Mouse (Mus musculus) E14TG2a.4 (cell line): ENCODE data around the gene Fabp2.

Experiments used
- H3K27me3 ChIP-seq: 2 replicates; pipeline ENCODE4 v1.6.1; 2014; ENCODE audit warnings: low read length, control low read depth; ENCODE audit not compliant: insufficient read depth
- H3K36me3 ChIP-seq: 2 replicates; pipeline ENCODE4 v1.6.1; 2014; ENCODE audit warnings: low read length, control low read depth; ENCODE audit not compliant: insufficient read depth
- H3K4me1 ChIP-seq: replicated peaks from 2 replicates; pipeline ENCODE4 v1.6.1; 2014; ENCODE audit warnings: low read depth, low read length, control low read depth
- H3K4me3 ChIP-seq: replicated peaks from 2 replicates; pipeline ENCODE4 v1.5.1; 2014; ENCODE audit warnings: mild to moderate bottlenecking, low read length
- H3K9me3 ChIP-seq: 2 replicates; pipeline ENCODE4 v1.6.1; 2014; ENCODE audit warnings: low read length, control low read depth
- CTCF ChIP-seq: conservative IDR thresholded peaks from 2 replicates; pipeline ENCODE4 v1.5.1; 2014; ENCODE audit warnings: low read length
- NANOG ChIP-seq: IDR thresholded peaks from 2 replicates; pipeline ENCODE4 v1.6.1; 2014; ENCODE audit warnings: borderline replicate concordance, low read length, mixed read lengths
- POU5F1 ChIP-seq: IDR thresholded peaks from 2 replicates; pipeline ENCODE4 v1.6.1; 2014; ENCODE audit warnings: low read length, borderline replicate concordance

Gene Fabp2

GRCm38 (mm10) chr3:122877543-122877942 is 17.3 kb upstream of the Fabp2 start:
- Histone ChIP-seq H3K9me3 (no peaks in the 10 kb centered on the region), H3K36me3 (no peaks in the 10 kb centered on the region), H3K4me3 (no peak overlapping the region), H3K4me1 (0 out of 2 replicates have a peak, but pooled peaks cover 3% of the 10 kb centered on the region), H3K27me3 (no peaks in the 10 kb centered on the region)
- TF ChIP-seq POU5F1, result no peak
- TF ChIP-seq CTCF, result no peak
- TF ChIP-seq NANOG, result no peak

- no peaks in the 10 kb centered on the region for H3K36me3 ChIP-seq
- no peaks in the 10 kb centered on the region for H3K9me3 ChIP-seq
- H3K4me3 ChIP-seq, result no peak overlapping the region
- 0 out of 2 replicates have a peak, but pooled peaks cover 3% of the 10 kb centered on the region for H3K4me1 ChIP-seq
- no peaks in the 10 kb centered on the region for H3K27me3 ChIP-seq
- no peak for TF ChIP-seq POU5F1
- peak; percentile 10; the same call in 1 of the 2 replicates for TF ChIP-seq CTCF
Measured at GRCm38 (mm10) chr3:122878705-122879315, 16.1 kb upstream of the Fabp2 start.

DNA sequence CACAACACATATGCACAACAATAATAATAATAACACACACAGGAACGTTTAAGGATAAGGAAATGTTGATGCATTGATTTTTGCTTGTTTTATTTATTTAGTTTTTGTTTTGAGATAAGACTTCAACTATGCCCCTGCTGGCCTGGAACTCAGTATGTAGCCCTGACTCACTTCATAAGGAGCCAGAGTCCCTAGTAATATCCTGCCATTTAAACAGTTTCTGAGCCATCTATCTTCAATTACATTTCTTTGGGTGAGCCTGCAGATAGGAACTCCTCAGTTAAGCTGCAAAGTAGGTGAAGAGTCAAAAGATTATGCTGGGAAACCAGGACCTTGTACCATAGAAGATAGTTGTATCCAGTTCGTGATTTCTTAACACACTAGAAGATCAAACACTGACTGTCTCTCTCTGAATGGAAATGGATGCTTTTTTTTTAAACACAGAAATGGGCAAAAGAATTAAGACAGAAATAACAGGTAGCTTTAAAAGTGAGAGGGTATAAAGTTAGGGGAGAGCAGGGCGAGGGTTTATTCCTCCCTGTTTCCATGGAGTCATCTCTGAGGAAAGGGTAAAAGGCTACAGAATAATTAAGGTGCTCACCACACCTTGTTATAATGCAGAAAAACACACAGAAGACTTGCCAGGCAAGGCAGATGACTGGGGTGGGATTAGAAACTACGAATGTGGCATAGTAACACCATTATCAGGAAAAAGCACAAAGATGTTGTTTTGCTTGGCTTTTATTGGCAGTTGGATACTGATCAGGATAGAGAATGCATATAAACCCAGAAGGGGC is 7.2 kb upstream of the Fabp2 start:
- H3K4me3 ChIP-seq, result no peak overlapping the region
- H3K36me3 ChIP-seq, result no peaks in the 10 kb centered on the region
- no peak for TF ChIP-seq NANOG
- no peak for TF ChIP-seq CTCF
- no peak for TF ChIP-seq POU5F1
- no peaks in the 10 kb centered on the region for H3K9me3 ChIP-seq
- no peaks in the 10 kb centered on the region for H3K27me3 ChIP-seq
- no peaks in the 10 kb centered on the region for H3K4me1 ChIP-seq

DNA sequence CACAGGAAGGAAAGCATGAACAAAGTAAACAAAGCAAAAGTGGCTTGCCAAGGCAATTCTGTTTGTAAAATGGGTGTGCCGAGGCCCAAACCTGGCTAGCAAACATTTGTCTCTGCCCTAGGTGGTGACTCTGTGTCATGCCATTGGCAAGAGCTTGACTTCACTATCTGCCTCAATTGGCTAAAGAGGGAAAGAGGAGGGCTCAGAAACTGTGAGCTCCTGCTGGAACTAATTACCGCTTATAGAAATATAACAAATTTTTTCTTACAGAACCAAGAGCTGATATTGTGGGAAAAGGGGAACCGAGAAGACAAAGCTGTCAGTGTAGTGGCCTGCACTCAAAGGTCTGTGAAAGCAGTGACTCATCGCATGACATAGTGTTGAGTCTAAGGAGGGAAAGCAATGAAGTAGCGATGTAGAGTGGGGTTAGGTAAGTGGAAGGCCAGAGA is 6.5 kb upstream of the Fabp2 start:
- H3K36me3 ChIP-seq, result no peaks in the 10 kb centered on the region
- H3K4me3 ChIP-seq, result no peak overlapping the region
- no peaks in the 10 kb centered on the region for H3K27me3 ChIP-seq
- H3K9me3 ChIP-seq, result no peaks in the 10 kb centered on the region
- TF ChIP-seq NANOG, result no peak
- H3K4me1 ChIP-seq, result no peaks in the 10 kb centered on the region

DNA sequence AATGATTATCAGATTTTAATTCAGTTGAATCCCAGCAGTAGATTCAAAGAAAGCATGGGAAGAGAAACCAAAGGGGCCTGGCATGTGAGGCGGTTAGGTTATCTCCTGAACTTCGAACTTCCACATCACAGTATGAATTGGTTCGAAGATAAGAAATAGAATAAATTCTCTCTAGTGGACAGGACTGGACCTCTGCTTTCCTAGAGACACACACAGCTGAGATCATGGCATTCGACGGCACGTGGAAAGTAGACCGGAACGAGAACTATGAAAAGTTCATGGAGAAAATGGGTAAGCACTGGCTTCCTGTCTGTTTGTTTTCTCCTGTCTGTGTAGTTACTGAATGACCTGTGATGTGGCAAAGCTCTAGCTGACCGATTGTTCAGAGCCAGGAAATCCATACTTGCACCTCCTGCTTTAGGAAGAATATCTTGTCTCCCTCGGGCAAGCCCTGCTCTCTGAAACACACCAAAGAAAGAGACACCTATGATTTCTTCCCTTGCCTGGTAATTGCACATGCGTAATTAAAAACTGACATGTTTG is 388 bp downstream of the Fabp2 start:
- Histone ChIP-seq H3K27me3 (no peaks in the 10 kb centered on the region), H3K9me3 (no peaks in the 10 kb centered on the region), H3K4me3 (no peak overlapping the region), H3K36me3 (no peaks in the 10 kb centered on the region), H3K4me1 (no peaks in the 10 kb centered on the region)
- TF ChIP-seq POU5F1 (no peak), CTCF (no peak), NANOG (no peak)

GRCm38 (mm10) chr3:122898254-122898653 is 3.4 kb downstream of the Fabp2 start:
- Histone ChIP-seq H3K4me1 (no peaks in the 10 kb centered on the region), H3K27me3 (no peaks in the 10 kb centered on the region), H3K4me3 (no peak overlapping the region), H3K9me3 (no peaks in the 10 kb centered on the region), H3K36me3 (no peaks in the 10 kb centered on the region)
- TF ChIP-seq CTCF, result no peak
- no peak for TF ChIP-seq NANOG
- TF ChIP-seq POU5F1, result no peak

DNA sequence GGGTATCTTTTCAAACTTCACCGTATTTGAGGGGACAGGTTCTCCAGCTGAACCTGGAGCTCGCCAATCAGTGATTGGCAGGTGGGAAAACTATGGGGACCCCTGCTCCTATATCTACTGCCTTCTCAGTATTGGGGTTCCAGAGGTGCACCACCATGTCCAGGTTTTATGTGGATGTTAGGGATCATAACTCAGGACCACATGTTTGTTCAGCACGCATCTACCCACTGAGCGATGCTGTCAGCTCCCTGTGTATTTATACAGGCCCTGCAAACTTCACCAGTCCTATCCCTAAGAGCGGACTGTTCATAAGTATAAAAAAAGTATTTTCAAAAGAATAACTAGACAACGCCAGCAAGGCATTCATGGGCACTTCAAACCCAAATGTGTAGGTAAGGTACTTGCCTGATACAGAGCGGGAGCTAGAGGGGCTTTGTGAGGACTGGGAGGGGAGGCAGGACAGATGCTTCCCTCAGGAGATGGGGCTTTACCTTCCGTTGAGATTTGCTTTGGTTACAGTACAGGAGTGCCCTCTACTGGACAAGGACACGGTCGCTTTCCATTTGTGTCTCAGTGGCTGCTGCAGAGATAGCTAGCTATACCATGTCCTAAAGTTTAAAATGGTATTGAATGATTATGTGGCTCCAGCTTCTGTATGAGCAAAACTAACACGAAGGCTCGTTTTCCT is 9.0 kb downstream of the Fabp2 start:
- Histone ChIP-seq H3K4me1 (no peaks in the 10 kb centered on the region; the same call in 1 of the 2 replicates), H3K9me3 (no peaks in the 10 kb centered on the region), H3K36me3 (no peaks in the 10 kb centered on the region), H3K27me3 (no peaks in the 10 kb centered on the region), H3K4me3 (no peak overlapping the region)
- TF ChIP-seq CTCF (peak; percentile 49), NANOG (no peak), POU5F1 (no peak)

- TF ChIP-seq NANOG (no peak), CTCF (no peak)
- H3K4me3 ChIP-seq, result no peak overlapping the region
- H3K27me3 ChIP-seq, result no peaks in the 10 kb centered on the region
- H3K36me3 ChIP-seq, result no peaks in the 10 kb centered on the region
- H3K9me3 ChIP-seq, result no peaks in the 10 kb centered on the region
- no peaks in the 10 kb centered on the region; the same call in 1 of the 2 replicates for H3K4me1 ChIP-seq
Measured at GRCm38 (mm10) chr3:122907841-122908240, 13.0 kb downstream of the Fabp2 start.
